Mouse (Mus musculus) forebrain, postnatal 0 days (tissue): ENCODE measurements around the gene Fam234b. TPM values are rescaled to one million over a fixed set of nuclear protein-coding genes. Genes with fewer than 3 reads are reported as not detected.

Experiments
- ATAC-seq: fragments of 200-750 bp; cut with Nextera tagmentation; 2 replicates; pipeline ENCODE4 v1.8.0; 2017; ENCODE audit warnings: mild to moderate bottlenecking, moderate library complexity
- DNase-seq: peaks from one replicate; pipeline ENCODE4 v3.0.0-alpha.2; 2015
- H3K27ac ChIP-seq: fragments of 300-500 bp; sonication (generic); 2 replicates; pipeline ENCODE4 v1.5.1; 2014; ENCODE audit warnings: low read depth, mild to moderate bottlenecking, antibody characterized with exemption, low read length, moderate library complexity, mixed read lengths
- H3K27me3 ChIP-seq: fragments of 300-500 bp; sonication (generic); 2 replicates; pipeline ENCODE4 v1.6.1; 2014; ENCODE audit warnings: mild to moderate bottlenecking, low read length, mixed read lengths; ENCODE audit not compliant: insufficient read depth
- H3K36me3 ChIP-seq: fragments of 300-500 bp; sonication (generic); 2 replicates; pipeline ENCODE4 v1.6.1; 2014; ENCODE audit warnings: mild to moderate bottlenecking, moderate library complexity; ENCODE audit not compliant: insufficient read depth
- H3K4me1 ChIP-seq: fragments of 300-500 bp; sonication (generic); 2 replicates; pipeline ENCODE4 v1.6.1; 2014; ENCODE audit warnings: antibody characterized with exemption; ENCODE audit not compliant: insufficient read depth
- H3K4me2 ChIP-seq: fragments of 300-500 bp; sonication (generic); 2 replicates; pipeline ENCODE4 v1.6.1; 2014; ENCODE audit warnings: low read depth, mild to moderate bottlenecking, moderate library complexity
- H3K4me3 ChIP-seq: fragments of 300-500 bp; sonication (generic); 2 replicates; pipeline ENCODE4 v1.5.1; 2014; ENCODE audit warnings: low read depth, low read length, mixed read lengths
- H3K9ac ChIP-seq: fragments of 300-500 bp; sonication (generic); 2 replicates; pipeline ENCODE4 v1.6.1; 2014; ENCODE audit warnings: mild to moderate bottlenecking
- H3K9me3 ChIP-seq: fragments of 300-500 bp; sonication (generic); 2 replicates; pipeline ENCODE4 v1.6.1; 2016; ENCODE audit warnings: low read length
- CTCF ChIP-seq: sonication (generic); IDR thresholded peaks from 2 replicates; pipeline ENCODE4 v1.5.1; 2016; ENCODE audit warnings: antibody characterized with exemption, control low read depth, low read depth
- WGBS: fragments of 180-500 bp; shearing (Covaris S2); extraction: QIAGEN DNeasy Blood & Tissue Kit; methylation state at CpG from one replicate; pipeline ENCODE4 v1.1.7; 2014; 5-methylcytosine and 5-hydroxymethylcytosine counted together
- polyA plus RNA-seq: library from polyadenylated mRNA; unstranded; fragments of >200 nt; fragmentation: Nextera tagmentation; extraction: Ambion mirVana; gene quantifications from 2 replicates; pipeline ENCODE4 v1.2.1, GENCODE M21; 2015
- total RNA-seq: library from RNA; depleted of rRNA; stranded (reverse); fragments of >200 nt; gene quantifications from 2 replicates; pipeline ENCODE4 v1.2.3, GENCODE M21; 2014; rRNA removed

Gene Fam234b
- total RNA-seq, result 59.8 and 81.3 TPM in 2 replicates
- polyA plus RNA-seq, result 88.3 and 118 TPM in 2 replicates

GRCm38 (mm10) chr6:135197921-135198532 lies at the start of gene Fam234b, which contains the start of gene Hebp1:
TSS of gene Fam234b (plus strand) at chr6:135197977.
TSS of gene Hebp1 (minus strand) at chr6:135198022.
- peak; percentile 94 for ATAC-seq
- Histone ChIP-seq H3K9me3 (no peaks in the 10 kb centered on the region), H3K9ac (peak within 1 kb of the TSS; percentile 83), H3K27ac (peak within 1 kb of the TSS; percentile 76), H3K27me3 (no peaks in the 10 kb centered on the region), H3K4me1 (peaks cover 13% of the 10 kb centered on the region), H3K4me3 (peak within 1 kb of the TSS; percentile 92), H3K4me2 (peak within 1 kb of the TSS; percentile 90), H3K36me3 (no peaks in the 10 kb centered on the region)
- WGBS, result under 1% methylated on average over 52 of the region's 52 CpGs
- peak; percentile 84 for DNase-seq
- TF ChIP-seq CTCF, result peak; percentile 55

GRCm38 (mm10) chr6:135148506-135148905 lies 49.3 kb upstream of the Fam234b start:
- ATAC-seq (no peak), DNase-seq (no peak)
- Histone ChIP-seq H3K9me3 (no peaks in the 10 kb centered on the region), H3K4me2 (no peak overlapping the region), H3K4me1 (no peaks in the 10 kb centered on the region), H3K36me3 (no peaks in the 10 kb centered on the region), H3K9ac (no peak overlapping the region), H3K27me3 (no peaks in the 10 kb centered on the region), H3K27ac (no peak overlapping the region), H3K4me3 (no peak overlapping the region)
- WGBS, result 29% methylated on average over 1 of the region's 1 CpGs
- peak; percentile 69 for TF ChIP-seq CTCF

- 86% methylated on average over 4 of the region's 4 CpGs for WGBS
- H3K4me1 ChIP-seq, result no peaks in the 10 kb centered on the region
- H3K27me3 ChIP-seq, result no peaks in the 10 kb centered on the region
- H3K4me3 ChIP-seq, result no peak overlapping the region
- H3K9ac ChIP-seq, result no peak overlapping the region
- no peaks in the 10 kb centered on the region for H3K9me3 ChIP-seq
- ATAC-seq (no peak), DNase-seq (no peak)
- H3K36me3 ChIP-seq, result no peaks in the 10 kb centered on the region
- no peak for TF ChIP-seq CTCF
- no peak overlapping the region for H3K27ac ChIP-seq
- no peak overlapping the region for H3K4me2 ChIP-seq
These were observed 48.6 kb upstream of the Fam234b start for GRCm38 (mm10) chr6:135149175-135149574.

GRCm38 (mm10) chr6:135149722-135150121 lies 48.1 kb upstream of the Fam234b start:
- Histone ChIP-seq H3K9ac (no peak overlapping the region), H3K4me3 (no peak overlapping the region), H3K27me3 (no peaks in the 10 kb centered on the region), H3K4me1 (no peaks in the 10 kb centered on the region), H3K27ac (no peak overlapping the region), H3K9me3 (no peaks in the 10 kb centered on the region), H3K4me2 (no peak overlapping the region), H3K36me3 (no peaks in the 10 kb centered on the region)
- ATAC-seq (no peak), DNase-seq (no peak)
- no peak for TF ChIP-seq CTCF
- 80% methylated on average over 4 of the region's 4 CpGs for WGBS

- TF ChIP-seq CTCF, result peak; percentile 68
- Histone ChIP-seq H3K36me3 (no peaks in the 10 kb centered on the region), H3K4me1 (no peaks in the 10 kb centered on the region), H3K9ac (no peak overlapping the region), H3K27me3 (no peaks in the 10 kb centered on the region), H3K4me3 (no peak overlapping the region), H3K4me2 (no peak overlapping the region), H3K9me3 (no peaks in the 10 kb centered on the region), H3K27ac (no peak overlapping the region)
- DNase-seq, result peak; percentile 61
- peak; percentile 47 for ATAC-seq
- 35% methylated on average over 5 of the region's 5 CpGs for WGBS
These were observed 47.5 kb upstream of the Fam234b start for GRCm38 (mm10) chr6:135150311-135150710.

- no peak overlapping the region for H3K4me2 ChIP-seq
- no peaks in the 10 kb centered on the region for H3K9me3 ChIP-seq
- no peak overlapping the region for H3K27ac ChIP-seq
- ATAC-seq (no peak), DNase-seq (no peak)
- H3K4me3 ChIP-seq, result no peak overlapping the region
- no peaks in the 10 kb centered on the region for H3K27me3 ChIP-seq
- H3K4me1 ChIP-seq, result no peaks in the 10 kb centered on the region
- H3K36me3 ChIP-seq, result no peaks in the 10 kb centered on the region
- no peak for TF ChIP-seq CTCF
- no peak overlapping the region for H3K9ac ChIP-seq
- 79% methylated on average over 5 of the region's 5 CpGs for WGBS
These were observed 44.1 kb upstream of the Fam234b start for GRCm38 (mm10) chr6:135153719-135154118.

GRCm38 (mm10) chr6:135156597-135156996 lies 41.2 kb upstream of the Fam234b start:
- WGBS, result 81% methylated on average over 8 of the region's 8 CpGs
- Histone ChIP-seq H3K9me3 (no peaks in the 10 kb centered on the region), H3K4me1 (no peaks in the 10 kb centered on the region), H3K36me3 (no peaks in the 10 kb centered on the region), H3K27ac (no peak overlapping the region), H3K4me2 (no peak overlapping the region), H3K4me3 (no peak overlapping the region), H3K27me3 (no peaks in the 10 kb centered on the region), H3K9ac (no peak overlapping the region)
- no peak for TF ChIP-seq CTCF
- DNase-seq (no peak), ATAC-seq (no peak)
